In genomic region chr5:136215958-136216357, GRCm38 (mm10) we compare ENCODE assay signal across 17 mouse cellular contexts. TPM values are rescaled to one million over a fixed set of nuclear protein-coding genes. Genes with fewer than 3 reads are reported as not detected.
DNase-seq lines count a peak whose midpoint lies in the region; ATAC-seq and TF ChIP-seq lines count a peak whose summit lies in the region.
"Had no signal": no experiment of that assay in that cellular context is flagged by ENCODE, and none has a peak within 500 bp of the region (broad histone marks: within the 10 kb centered on the region; RNA-seq: fewer than 3 reads in every experiment).

No protein-coding gene starts in this region.

- H3K27ac ChIP-seq in stomach, postnatal 0 days (replicated peaks): no peak overlapping the region
- H3K27ac ChIP-seq: heart, embryonic 15.5 days; hindbrain, embryonic 13.5 days; limb, embryonic 13.5 days; midbrain, embryonic 12.5 days; neural tube, embryonic 12.5 days had no signal

- no peak for TF ChIP-seq CTCF in stomach, postnatal 0 days (IDR thresholded peaks at IDR 0.05; ENCODE audit: low read depth)

- no peak for ATAC-seq in stomach, postnatal 0 days (ENCODE audit: low FRiP score, low TSS enrichment)

- H3K4me3 ChIP-seq in stomach, postnatal 0 days (ENCODE audit: low read depth, low read length): no peak overlapping the region
- H3K4me3 ChIP-seq: heart, embryonic 15.5 days; hindbrain, embryonic 13.5 days; limb, embryonic 13.5 days; midbrain, embryonic 12.5 days; neural tube, embryonic 12.5 days had no signal

- no peak overlapping the region for H3K9ac ChIP-seq in stomach, postnatal 0 days (ENCODE audit: low read length)
- H3K9ac ChIP-seq: heart, embryonic 15.5 days; hindbrain, embryonic 13.5 days; limb, embryonic 13.5 days; midbrain, embryonic 12.5 days; neural tube, embryonic 12.5 days had no signal

- no peaks in the 10 kb centered on the region for H3K27me3 ChIP-seq in stomach, postnatal 0 days (ENCODE audit: control insufficient read depth, insufficient read depth, low read length)
- H3K27me3 ChIP-seq: heart, embryonic 15.5 days; hindbrain, embryonic 13.5 days; limb, embryonic 13.5 days; midbrain, embryonic 12.5 days; neural tube, embryonic 12.5 days had no signal

- H3K36me3 ChIP-seq in stomach, postnatal 0 days (ENCODE audit: control insufficient read depth, insufficient read depth, low read length): no peaks in the 10 kb centered on the region
- H3K36me3 ChIP-seq: heart, embryonic 15.5 days had no signal

- TF ChIP-seq EP300 in stomach, postnatal 0 days (optimal IDR thresholded peaks at IDR 0.05): no peak

- no peaks in the 10 kb centered on the region for H3K4me1 ChIP-seq in stomach, postnatal 0 days (replicated peaks; ENCODE audit: control insufficient read depth, insufficient read depth)
- H3K4me1 ChIP-seq: heart, embryonic 15.5 days; limb, embryonic 13.5 days; midbrain, embryonic 12.5 days; neural tube, embryonic 12.5 days had no signal

- peak; percentile 68 for DNase-seq in adrenal gland, adult 2 months
- DNase-seq in adrenal gland, postnatal 4 days (ENCODE audit: low spot score in 2 of 2): no peak
- peak; percentile 16 for DNase-seq in layer of hippocampus, adult 11-12 months (ENCODE audit: low spot score)
- no peak for DNase-seq in layer of hippocampus, postnatal 36 days
- DNase-seq in spleen, postnatal 4 days (ENCODE audit: low spot score in 2 of 2): peak; percentile 50 to 69
- no peak for DNase-seq in spleen, postnatal 14 days (ENCODE audit: low spot score in 2 of 2)
- DNase-seq in stomach, postnatal 0 days (ENCODE audit: low spot score): no peak
- DNase-seq in yolk sac, embryonic 10.5 days (ENCODE audit: low spot score): no peak
- DNase-seq: cerebellum, adult 8-10 months; embryo, embryonic 11 days; gastrocnemius, postnatal 25 days; kidney, adult 11 months had no signal

- no peak overlapping the region for H3K4me2 ChIP-seq in stomach, postnatal 0 days (replicated peaks; ENCODE audit: low read depth)
- H3K4me2 ChIP-seq: heart, embryonic 15.5 days; hindbrain, embryonic 13.5 days; limb, embryonic 13.5 days; midbrain, embryonic 12.5 days; neural tube, embryonic 12.5 days had no signal

- no peaks in the 10 kb centered on the region for H3K9me3 ChIP-seq in stomach, postnatal 0 days (ENCODE audit: control insufficient read depth, low read length)
- H3K9me3 ChIP-seq: heart, embryonic 15.5 days; hindbrain, embryonic 13.5 days; limb, embryonic 13.5 days; neural tube, embryonic 12.5 days had no signal

- 67% methylated on average over 5 of the region's 5 CpGs for WGBS in stomach, postnatal 0 days

RNA-seq across cellular contexts. Expression of gene Prkrip1, which starts 17.2 kb away (rescaled TPM):
- 10 to 100 TPM; 33.7 to 34.5 TPM for total RNA-seq in adrenal gland, adult 2 months (2021)
- 2.5 and 4.3 TPM in 2 replicates for polyA plus RNA-seq in adrenal gland, adult 2 months (2012; rRNA removed)
- 10 to 100 TPM; 35.4 to 36.7 TPM for total RNA-seq in adrenal gland, postnatal 4 days (2021)
- 10 to 100 TPM; 35.2 to 41.4 TPM for total RNA-seq in layer of hippocampus, postnatal 36 days (2021)
- 30.6 and 34.1 TPM in 2 replicates for polyA plus RNA-seq in stomach, postnatal 0 days (2015; fragmentation: Nextera tagmentation; extraction: Ambion mirVana)

RNA-seq across cellular contexts. Expression of gene Sh2b2, which starts 30.4 kb away (rescaled TPM):
- 10 to 100 TPM; 27.0 to 30.0 TPM for total RNA-seq in adrenal gland, adult 2 months (2021)
- 57.6 and 89.9 TPM in 2 replicates for polyA plus RNA-seq in adrenal gland, adult 2 months (2012; rRNA removed)
- total RNA-seq in adrenal gland, postnatal 4 days (2021): 10 to 100 TPM; 15.6 to 18.6 TPM
- 1 to 10 TPM; 5.0 to 6.6 TPM for total RNA-seq in layer of hippocampus, postnatal 36 days (2021)
- 0.92 and 1.1 TPM in 2 replicates for polyA plus RNA-seq in stomach, postnatal 0 days (2015; fragmentation: Nextera tagmentation; extraction: Ambion mirVana)

RNA-seq across cellular contexts. Expression of gene Orai2, which starts 45.4 kb away (rescaled TPM):
- 1 to 10 TPM; 2.5 to 4.0 TPM for total RNA-seq in adrenal gland, adult 2 months (2021)
- 9.5 and 9.7 TPM in 2 replicates for polyA plus RNA-seq in adrenal gland, adult 2 months (2012; rRNA removed)
- total RNA-seq in adrenal gland, postnatal 4 days (2021): 1 to 10 TPM; 6.5 to 7.3 TPM
- total RNA-seq in layer of hippocampus, postnatal 36 days (2021): 100 to 1,000 TPM; 144 to 145 TPM
- polyA plus RNA-seq in stomach, postnatal 0 days (2015; fragmentation: Nextera tagmentation; extraction: Ambion mirVana): 6.7 and 7.2 TPM in 2 replicates

Comparison
In these comparisons a context has a peak if more than half of its experiments do, and no peak if none do; other contexts are left out.
1. DNase-seq: peak in adrenal gland, adult 2 months (single experiment), layer of hippocampus, adult 11-12 months (single experiment) and spleen, postnatal 4 days (2 of 2); none in adrenal gland, postnatal 4 days (0 of 2), layer of hippocampus, postnatal 36 days (0 of 2), spleen, postnatal 14 days (0 of 2), stomach, postnatal 0 days (single experiment) and yolk sac, embryonic 10.5 days (single experiment).
2. RNA of gene Orai2, which starts 45.4 kb away (total RNA-seq): 144 to 145 TPM in layer of hippocampus, postnatal 36 days; 6.5 to 7.3 TPM in adrenal gland, postnatal 4 days and 2.5 to 4.0 TPM in adrenal gland, adult 2 months; every median in the first group is over 10 times any median in the second.